Mouse (Mus musculus) heart, postnatal 0 days (tissue): Measurements from ENCODE around the gene Prmt8. TPM values are rescaled to one million over a fixed set of nuclear protein-coding genes. Genes with fewer than 3 reads are reported as not detected.

Experiments used
- ATAC-seq: fragments of 200-750 bp; cut with Nextera tagmentation; 2 replicates; pipeline ENCODE4 v1.8.0; 2017; ENCODE audit warnings: low read depth, moderate number of reproducible peaks, moderate library complexity; ENCODE audit not compliant: insufficient read depth
- DNase-seq: peaks from one replicate; pipeline ENCODE4 v3.0.0-alpha.2; 2016; ENCODE audit warnings: low spot score
- H3K27ac ChIP-seq: fragments of 300-500 bp; sonication (generic); 2 replicates; pipeline ENCODE4 v1.5.1; 2014; ENCODE audit warnings: low read depth, mild to moderate bottlenecking
- H3K27me3 ChIP-seq: fragments of 300-500 bp; sonication (generic); 2 replicates; pipeline ENCODE4 v1.6.1; 2014; ENCODE audit warnings: low read length, mixed read lengths; ENCODE audit not compliant: control insufficient read depth, insufficient read depth
- H3K36me3 ChIP-seq: fragments of 300-500 bp; sonication (generic); replicated peaks from 2 replicates; pipeline ENCODE4 v1.6.1; 2014; ENCODE audit warnings: low read length, mixed read lengths; ENCODE audit not compliant: control insufficient read depth, insufficient read depth
- H3K4me1 ChIP-seq: fragments of 300-500 bp; sonication (generic); 2 replicates; pipeline ENCODE4 v1.6.1; 2014; ENCODE audit warnings: antibody characterized with exemption; ENCODE audit not compliant: control insufficient read depth, insufficient read depth
- H3K4me2 ChIP-seq: fragments of 300-500 bp; sonication (generic); 2 replicates; pipeline ENCODE4 v1.6.1; 2014; ENCODE audit warnings: low read depth, mild to moderate bottlenecking, low read length, moderate library complexity
- H3K4me3 ChIP-seq: fragments of 300-500 bp; sonication (generic); 2 replicates; pipeline ENCODE4 v1.5.1; 2014; ENCODE audit warnings: low read depth, low read length
- H3K9ac ChIP-seq: fragments of 300-500 bp; sonication (generic); replicated peaks from 2 replicates; pipeline ENCODE4 v1.6.1; 2014; ENCODE audit warnings: low read depth, low read length, mixed read lengths
- H3K9me3 ChIP-seq: fragments of 300-500 bp; sonication (generic); replicated peaks from 2 replicates; pipeline ENCODE4 v1.6.1; 2016; ENCODE audit warnings: low read length; ENCODE audit not compliant: control insufficient read depth
- CTCF ChIP-seq: IDR thresholded peaks from 2 replicates; pipeline ENCODE4 v1.5.1; 2016; ENCODE audit warnings: antibody characterized with exemption, control low read depth, low read depth
- EP300 ChIP-seq: IDR thresholded peaks from 2 replicates; pipeline ENCODE4 v1.6.1; 2016; ENCODE audit warnings: antibody characterized with exemption, low read depth
- WGBS: fragments of 180-500 bp; shearing (Covaris S2); extraction: QIAGEN DNeasy Blood & Tissue Kit; methylation state at CpG from one replicate; pipeline ENCODE4 v1.1.7; 2014; 5-methylcytosine and 5-hydroxymethylcytosine counted together
- polyA plus RNA-seq: library from polyadenylated mRNA; unstranded; fragments of >200 nt; fragmentation: Nextera tagmentation; extraction: Ambion mirVana; gene quantifications from 2 replicates; pipeline ENCODE4 v1.2.1, GENCODE M21; 2015
- total RNA-seq: library from RNA; depleted of rRNA; stranded (reverse); fragments of >200 nt; gene quantifications from 2 replicates; pipeline ENCODE4 v1.2.3, GENCODE M21; 2014; ENCODE audit warnings: low replicate concordance

Prmt8 gene
- total and polyA plus RNA-seq, 2 experiments from 2014 or later = not detected

- WGBS = 57% methylated on average over 6 of the region's 6 CpGs
Measured at GRCm38 (mm10) chr6:127687181-127687860, 82.0 kb downstream of the Prmt8 start.

GRCm38 (mm10) chr6:127684981-127685380 is 84.3 kb downstream of the Prmt8 start:
- ATAC-seq (no peak), DNase-seq (no peak)
- H3K4me1 ChIP-seq = no peaks in the 10 kb centered on the region
- H3K9me3 ChIP-seq = no peaks in the 10 kb centered on the region
- no peak overlapping the region for H3K27ac ChIP-seq
- H3K36me3 ChIP-seq = no peaks in the 10 kb centered on the region
- no peak overlapping the region for H3K9ac ChIP-seq
- 75% methylated on average over 4 of the region's 4 CpGs for WGBS
- no peak overlapping the region for H3K4me3 ChIP-seq
- no peak overlapping the region for H3K4me2 ChIP-seq
- TF ChIP-seq CTCF (no peak), EP300 (no peak)
- no peaks in the 10 kb centered on the region for H3K27me3 ChIP-seq

More at GRCm38 (mm10) chr6:127687181-127687860, 82.0 kb downstream of the Prmt8 start:
- H3K4me2 ChIP-seq = no peak overlapping the region
- H3K27me3 ChIP-seq = no peaks in the 10 kb centered on the region
- no peaks in the 10 kb centered on the region for H3K36me3 ChIP-seq
- no peaks in the 10 kb centered on the region for H3K4me1 ChIP-seq
- H3K4me3 ChIP-seq = no peak overlapping the region
- no peak overlapping the region for H3K9ac ChIP-seq
- no peaks in the 10 kb centered on the region for H3K9me3 ChIP-seq
- no peak overlapping the region for H3K27ac ChIP-seq
- no peak for ATAC-seq
- no peak for DNase-seq
- TF ChIP-seq CTCF = no peak
- TF ChIP-seq EP300 = no peak

- Histone ChIP-seq H3K27me3 (no peaks in the 10 kb centered on the region), H3K9ac (no peak overlapping the region), H3K4me3 (no peak overlapping the region), H3K4me1 (no peaks in the 10 kb centered on the region), H3K36me3 (no peaks in the 10 kb centered on the region), H3K27ac (no peak overlapping the region), H3K4me2 (no peak overlapping the region), H3K9me3 (no peaks in the 10 kb centered on the region)
- TF ChIP-seq CTCF (no peak), EP300 (no peak)
- DNase-seq = no peak
- no peak for ATAC-seq
- WGBS = 29% methylated on average over 8 of the region's 8 CpGs
Measured at GRCm38 (mm10) chr6:127683561-127683960, 85.7 kb downstream of the Prmt8 start.

- no peak for DNase-seq
- WGBS = 86% methylated on average over 7 of the region's 7 CpGs
- Histone ChIP-seq H3K9ac (no peak overlapping the region), H3K27ac (no peak overlapping the region), H3K27me3 (no peaks in the 10 kb centered on the region), H3K36me3 (no peaks in the 10 kb centered on the region), H3K4me3 (no peak overlapping the region), H3K4me1 (no peaks in the 10 kb centered on the region), H3K9me3 (no peaks in the 10 kb centered on the region), H3K4me2 (no peak overlapping the region)
- no peak for TF ChIP-seq EP300
- ATAC-seq = no peak
Measured at GRCm38 (mm10) chr6:127680784-127681183, 88.5 kb downstream of the Prmt8 start.

- no peaks in the 10 kb centered on the region for H3K27me3 ChIP-seq
- H3K36me3 ChIP-seq = no peaks in the 10 kb centered on the region
- no peak overlapping the region for H3K27ac ChIP-seq
- H3K4me1 ChIP-seq = no peaks in the 10 kb centered on the region
- no peak for ATAC-seq
- TF ChIP-seq EP300 = no peak
- TF ChIP-seq CTCF = no peak
- no peak overlapping the region for H3K4me3 ChIP-seq
- no peak overlapping the region for H3K4me2 ChIP-seq
- no peaks in the 10 kb centered on the region for H3K9me3 ChIP-seq
- H3K9ac ChIP-seq = no peak overlapping the region
- DNase-seq = no peak
- WGBS = 76% methylated on average over 3 of the region's 3 CpGs
Measured at GRCm38 (mm10) chr6:127678998-127679397, 90.3 kb downstream of the Prmt8 start.

- no peak overlapping the region for H3K4me2 ChIP-seq
- H3K27ac ChIP-seq = no peak overlapping the region
- TF ChIP-seq EP300 (no peak), CTCF (no peak)
- H3K9ac ChIP-seq = no peak overlapping the region
- no peaks in the 10 kb centered on the region for H3K27me3 ChIP-seq
- no peaks in the 10 kb centered on the region for H3K36me3 ChIP-seq
- 63% methylated on average over 9 of the region's 9 CpGs for WGBS
- DNase-seq (no peak), ATAC-seq (no peak)
- H3K9me3 ChIP-seq = no peaks in the 10 kb centered on the region
- no peaks in the 10 kb centered on the region for H3K4me1 ChIP-seq
- H3K4me3 ChIP-seq = no peak overlapping the region
Measured at GRCm38 (mm10) chr6:127678320-127678719, 91.0 kb downstream of the Prmt8 start.
